Mouse (Mus musculus): ENCODE results near the gene Plekha8. TPM values are rescaled to one million over a fixed set of nuclear protein-coding genes. Genes with fewer than 3 reads are reported as not detected.

The Plekha8 gene
- total RNA-seq (2023): 6.4 TPM

GRCm38 (mm10) chr6:54594469-54595329 lies at the start of gene Plekha8:
Gene Plekha8, plus strand, starts transcription at chr6:54595111.

GRCm38 (mm10) chr6:54565665-54566545 lies 29.0 kb upstream of the Plekha8 start, which contains the start of gene Scrn1:
Gene Scrn1, minus strand, starts transcription at chr6:54566489.

GRCm38 (mm10) chr6:54597208-54597607 lies 2.3 kb downstream of the Plekha8 start, which contains the start of gene Fkbp14:
Gene Fkbp14, minus strand, starts transcription at chr6:54597308.

GRCm38 (mm10) chr6:54680891-54681745 lies 86.2 kb downstream of the Plekha8 start, which contains the start of gene Mturn:
Gene Mturn, plus strand, starts transcription at chr6:54681624.

Other genes with a start within 250 kb of the Plekha8 start
- 0.21 TPM for gene Wipf3, start 165.5 kb upstream of the Plekha8 start, total RNA-seq (2023)
- gene Scrn1, start 28.6 kb upstream of the Plekha8 start, total RNA-seq (2023): not detected
- 0.26 TPM for gene Fkbp14, start 2.2 kb downstream of the Plekha8 start, total RNA-seq (2023)
- 42.4 TPM for gene Mturn, start 86.5 kb downstream of the Plekha8 start, total RNA-seq (2023)
- gene Znrf2, start 221.8 kb downstream of the Plekha8 start, total RNA-seq (2023): 86.8 TPM

Measured in CD4-positive naive resting alpha-beta T cell, adult 76 days (primary cell).